Comparison of ENCODE assay signal across 8 mouse cellular contexts in the genomic region with DNA sequence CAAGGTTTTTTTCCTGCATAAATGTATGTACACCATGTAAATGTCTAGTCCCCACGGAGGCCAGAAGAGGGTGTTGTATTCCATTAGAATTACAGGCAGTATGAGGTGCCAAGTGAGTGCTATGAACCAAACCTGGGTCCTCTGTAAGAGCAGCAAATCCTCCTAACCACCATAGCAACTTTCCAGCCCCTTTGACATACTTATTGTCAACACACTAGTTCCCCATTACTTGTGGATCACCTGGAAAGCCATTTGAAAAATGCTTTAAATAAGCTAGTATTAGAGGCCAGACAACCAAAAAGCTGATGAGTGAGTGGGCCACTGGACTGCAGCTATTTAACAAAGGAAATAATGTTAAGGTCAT. TPM values are rescaled to one million over a fixed set of nuclear protein-coding genes. Genes with fewer than 3 reads are reported as not detected.
A peak's percentile ranks its signal among the peaks of the same experiment; 100 is the strongest.
DNase-seq lines count a peak whose midpoint lies in the region; ATAC-seq and TF ChIP-seq lines count a peak whose summit lies in the region.

No protein-coding gene starts in this region.

- H3K9me3 ChIP-seq in kidney, embryonic 15.5 days (replicated peaks), result no peaks in the 10 kb centered on the region
- H3K9me3 ChIP-seq in forebrain, postnatal 0 days (ENCODE audit: low read length), result no peaks in the 10 kb centered on the region
- no peaks in the 10 kb centered on the region for H3K9me3 ChIP-seq in midbrain, embryonic 14.5 days (ENCODE audit: control insufficient read depth, low read length)

- peaks cover 40% of the 10 kb centered on the region for H3K4me1 ChIP-seq in kidney, embryonic 15.5 days
- H3K4me1 ChIP-seq in forebrain, postnatal 0 days (ENCODE audit: insufficient read depth), result peaks cover 8% of the 10 kb centered on the region
- H3K4me1 ChIP-seq in midbrain, embryonic 14.5 days (ENCODE audit: control insufficient read depth, insufficient read depth, low read length), result peaks cover 12% of the 10 kb centered on the region

- TF ChIP-seq CTCF in forebrain, postnatal 0 days (IDR thresholded peaks at IDR 0.05; ENCODE audit: low read depth), result no peak

- H3K27ac ChIP-seq in kidney, embryonic 15.5 days, result no peak overlapping the region
- H3K27ac ChIP-seq in forebrain, postnatal 0 days (ENCODE audit: low read depth, low read length), result no peak overlapping the region
- H3K27ac ChIP-seq in midbrain, embryonic 14.5 days (replicated peaks; ENCODE audit: low read depth, low read length), result no peak overlapping the region

- H3K36me3 ChIP-seq in kidney, embryonic 15.5 days, result peaks cover 2% of the 10 kb centered on the region; the same call in 1 of the 2 replicates
- no peaks in the 10 kb centered on the region for H3K36me3 ChIP-seq in forebrain, postnatal 0 days (ENCODE audit: insufficient read depth)
- no peaks in the 10 kb centered on the region for H3K36me3 ChIP-seq in midbrain, embryonic 14.5 days (ENCODE audit: control insufficient read depth, insufficient read depth, low read length)

- no peaks in the 10 kb centered on the region for H3K27me3 ChIP-seq in kidney, embryonic 15.5 days
- H3K27me3 ChIP-seq in forebrain, postnatal 0 days (ENCODE audit: insufficient read depth, low read length), result no peaks in the 10 kb centered on the region
- H3K27me3 ChIP-seq in midbrain, embryonic 14.5 days (ENCODE audit: control insufficient read depth, insufficient read depth, low read length), result no peaks in the 10 kb centered on the region

- no peak overlapping the region for H3K9ac ChIP-seq in kidney, embryonic 15.5 days
- no peak overlapping the region for H3K9ac ChIP-seq in forebrain, postnatal 0 days
- no peak overlapping the region for H3K9ac ChIP-seq in midbrain, embryonic 14.5 days (replicated peaks; ENCODE audit: low read length)

- DNase-seq in kidney, adult 9 months, result no peak
- DNase-seq in adipocyte (ENCODE audit: low spot score), result peak; percentile 23
- DNase-seq in forebrain, postnatal 0 days, result no peak
- no peak for DNase-seq in midbrain, embryonic 14.5 days
- DNase-seq in frontal cortex, postnatal 10 days (ENCODE audit: low spot score in 2 of 2), result no peak
- no peak for DNase-seq in kidney, postnatal 25 days

- peak overlapping the region; percentile 79 for H3K4me2 ChIP-seq in kidney, embryonic 15.5 days
- H3K4me2 ChIP-seq in forebrain, postnatal 0 days (ENCODE audit: low read depth), result peak overlapping the region; percentile 81
- peak overlapping the region; percentile 79 for H3K4me2 ChIP-seq in midbrain, embryonic 14.5 days (ENCODE audit: low read length)

- ATAC-seq in kidney, embryonic 15.5 days (replicated peaks; ENCODE audit: low FRiP score), result no peak
- ATAC-seq in forebrain, postnatal 0 days, result no peak
- ATAC-seq in midbrain, embryonic 14.5 days (ENCODE audit: low FRiP score, low TSS enrichment), result no peak
- ATAC-seq in megakaryocyte-erythroid progenitor cell, adult 5-6 weeks (replicated peaks; ENCODE audit: low FRiP score, low TSS enrichment, poor library complexity, severe bottlenecking), result no peak

- H3K4me3 ChIP-seq in kidney, embryonic 15.5 days (replicated peaks), result peak overlapping the region; percentile 95; the same call in 1 of the 2 replicates
- H3K4me3 ChIP-seq in forebrain, postnatal 0 days (ENCODE audit: low read depth, low read length), result peak overlapping the region; percentile 93
- H3K4me3 ChIP-seq in midbrain, embryonic 14.5 days (replicated peaks; ENCODE audit: low read depth, low read length), result peak overlapping the region; percentile 93; the same call in 1 of the 2 replicates

- 59% methylated on average over 1 of the region's 1 CpGs for WGBS in kidney, embryonic 15.5 days
- WGBS in forebrain, postnatal 0 days, result 80% methylated on average over 1 of the region's 1 CpGs
- 65% methylated on average over 1 of the region's 1 CpGs for WGBS in midbrain, embryonic 14.5 days

RNA-seq across cellular contexts. Expression of a gene that starts 1.6 kb away (rescaled TPM):
- polyA plus RNA-seq in kidney, embryonic 15.5 days (2015; fragmentation: Nextera tagmentation; extraction: Ambion mirVana), result 24.4 and 26.4 TPM in 2 replicates
- 22.2 and 30.7 TPM in 2 replicates for total RNA-seq in forebrain, postnatal 0 days (2014; rRNA removed)
- 6.0 and 20.7 TPM in 2 replicates for polyA plus RNA-seq in forebrain, postnatal 0 days (2015; fragmentation: Nextera tagmentation; extraction: Ambion mirVana)
- 20.8 and 27.6 TPM in 2 replicates for polyA plus RNA-seq in midbrain, embryonic 14.5 days (2014; fragmentation: Nextera tagmentation; extraction: Ambion mirVana)
- 45.9 and 52.1 TPM in 2 replicates for total RNA-seq in megakaryocyte-erythroid progenitor cell, adult 5-6 weeks (2014; fragmentation: Nextera tagmentation)
- 81.6 and 90.4 TPM in 2 replicates for total RNA-seq in megakaryocyte-erythroid progenitor cell, adult 5-6 weeks (2017)

RNA-seq across cellular contexts. Expression of a gene that starts 28.0 kb away (rescaled TPM):
- polyA plus RNA-seq in kidney, embryonic 15.5 days (2015; fragmentation: Nextera tagmentation; extraction: Ambion mirVana), result 708 and 821 TPM in 2 replicates
- total RNA-seq in forebrain, postnatal 0 days (2014; rRNA removed), result 129 and 139 TPM in 2 replicates
- 208 and 277 TPM in 2 replicates for polyA plus RNA-seq in forebrain, postnatal 0 days (2015; fragmentation: Nextera tagmentation; extraction: Ambion mirVana)
- polyA plus RNA-seq in midbrain, embryonic 14.5 days (2014; fragmentation: Nextera tagmentation; extraction: Ambion mirVana), result 245 and 251 TPM in 2 replicates
- total RNA-seq in megakaryocyte-erythroid progenitor cell, adult 5-6 weeks (2014; fragmentation: Nextera tagmentation), result 858 and 1,123 TPM in 2 replicates
- 286 and 317 TPM in 2 replicates for total RNA-seq in megakaryocyte-erythroid progenitor cell, adult 5-6 weeks (2017)

RNA-seq across cellular contexts. Expression of a gene that starts 57.4 kb away (rescaled TPM):
- polyA plus RNA-seq in kidney, embryonic 15.5 days (2015; fragmentation: Nextera tagmentation; extraction: Ambion mirVana), result 14.4 and 17.4 TPM in 2 replicates
- total RNA-seq in forebrain, postnatal 0 days (2014; rRNA removed), result 20.3 and 20.7 TPM in 2 replicates
- 9.9 and 12.2 TPM in 2 replicates for polyA plus RNA-seq in forebrain, postnatal 0 days (2015; fragmentation: Nextera tagmentation; extraction: Ambion mirVana)
- polyA plus RNA-seq in midbrain, embryonic 14.5 days (2014; fragmentation: Nextera tagmentation; extraction: Ambion mirVana), result 14.2 and 14.8 TPM in 2 replicates
- 12.5 and 13.7 TPM in 2 replicates for total RNA-seq in megakaryocyte-erythroid progenitor cell, adult 5-6 weeks (2014; fragmentation: Nextera tagmentation)
- total RNA-seq in megakaryocyte-erythroid progenitor cell, adult 5-6 weeks (2017), result 20.3 and 24.9 TPM in 2 replicates
